Mouse (Mus musculus): ENCODE measurements around the gene Tmc6. TPM values are rescaled to one million over a fixed set of nuclear protein-coding genes. Genes with fewer than 3 reads are reported as not detected.
"Not testable (repeated sequence)": the region's sequence is repeated elsewhere in the genome, so short reads cannot be mapped to it uniquely, and the experiment has no call there.

Gene Tmc6
- polyA plus RNA-seq, 1 experiment from 2014 or later: 19.8 TPM

GRCm38 (mm10) chr11:117822728-117823241, 40.8 kb upstream of the Tmc6 start:
- Histone ChIP-seq H3K9me3 (no peaks in the 10 kb centered on the region), H3K36me3 (replicated peaks) (peaks cover 65% of the 10 kb centered on the region), H3K27ac (replicated peaks) (no peak overlapping the region), H3K4me1 (peaks cover 58% of the 10 kb centered on the region), H3K27me3 (replicated peaks; ENCODE audit: low read depth, poor library complexity, severe bottlenecking) (no peaks in the 10 kb centered on the region), H3K4me3 (no peak overlapping the region)
- no peak for DNase-seq (ENCODE audit: low spot score)
- WGBS: 97% methylated on average over 7 of the region's 7 CpGs

GRCm38 (mm10) chr11:117821868-117822267, 39.9 kb upstream of the Tmc6 start:
- Histone ChIP-seq H3K36me3 (replicated peaks) (peaks cover 74% of the 10 kb centered on the region), H3K27ac (replicated peaks) (no peak overlapping the region), H3K27me3 (replicated peaks; ENCODE audit: low read depth, poor library complexity, severe bottlenecking) (no peaks in the 10 kb centered on the region), H3K4me1 (peaks cover 49% of the 10 kb centered on the region), H3K9me3 (no peaks in the 10 kb centered on the region), H3K4me3 (no peak overlapping the region)
- DNase-seq (ENCODE audit: low spot score): no peak
- WGBS: 87% methylated on average over 9 of the region's 9 CpGs

- Histone ChIP-seq H3K4me3 (no peak overlapping the region), H3K9me3 (no peaks in the 10 kb centered on the region), H3K27ac (replicated peaks) (no peak overlapping the region), H3K4me1 (peaks cover 32% of the 10 kb centered on the region), H3K36me3 (replicated peaks) (peaks cover 91% of the 10 kb centered on the region), H3K27me3 (replicated peaks; ENCODE audit: low read depth, poor library complexity, severe bottlenecking) (no peaks in the 10 kb centered on the region)
- no peak for DNase-seq (ENCODE audit: low spot score)
- 94% methylated on average over 7 of the region's 7 CpGs for WGBS
Measured at GRCm38 (mm10) chr11:117820173-117820572, 38.2 kb upstream of the Tmc6 start.

- no peak for DNase-seq (ENCODE audit: low spot score)
- 85% methylated on average over 8 of the region's 8 CpGs for WGBS
- H3K27me3 ChIP-seq (replicated peaks; ENCODE audit: low read depth, poor library complexity, severe bottlenecking): no peaks in the 10 kb centered on the region
- no peak overlapping the region for H3K27ac ChIP-seq (replicated peaks)
- no peaks in the 10 kb centered on the region for H3K9me3 ChIP-seq
- H3K4me1 ChIP-seq: peaks cover 22% of the 10 kb centered on the region
- no peak overlapping the region for H3K4me3 ChIP-seq
- peaks cover 100% of the 10 kb centered on the region for H3K36me3 ChIP-seq (replicated peaks)
Measured at GRCm38 (mm10) chr11:117819095-117819494, 37.1 kb upstream of the Tmc6 start.

GRCm38 (mm10) chr11:117816389-117816996, 34.5 kb upstream of the Tmc6 start:
- peaks cover 100% of the 10 kb centered on the region for H3K36me3 ChIP-seq (replicated peaks)
- no peak overlapping the region for H3K4me3 ChIP-seq
- WGBS: 88% methylated on average over 13 of the region's 13 CpGs
- peaks cover 6% of the 10 kb centered on the region for H3K4me1 ChIP-seq
- DNase-seq (ENCODE audit: low spot score): no peak
- no peaks in the 10 kb centered on the region for H3K9me3 ChIP-seq
- no peak overlapping the region for H3K27ac ChIP-seq (replicated peaks)
- no peaks in the 10 kb centered on the region for H3K27me3 ChIP-seq (replicated peaks; ENCODE audit: low read depth, poor library complexity, severe bottlenecking)

GRCm38 (mm10) chr11:117815850-117816249, 33.9 kb upstream of the Tmc6 start:
- H3K27ac ChIP-seq (replicated peaks); H3K9me3 ChIP-seq; H3K27me3 ChIP-seq (replicated peaks; ENCODE audit: low read depth, poor library complexity, severe bottlenecking); DNase-seq (ENCODE audit: low spot score); H3K4me3 ChIP-seq: not testable (repeated sequence)
- Histone ChIP-seq H3K36me3 (replicated peaks) (peaks cover 94% of the 10 kb centered on the region), H3K4me1 (peaks cover 12% of the 10 kb centered on the region)
- WGBS: 87% methylated on average over 9 of the region's 9 CpGs

- H3K4me3 ChIP-seq: no peak overlapping the region
- no peaks in the 10 kb centered on the region; the same call in 1 of the 2 replicates for H3K27me3 ChIP-seq (replicated peaks; ENCODE audit: low read depth, poor library complexity, severe bottlenecking)
- no peak for DNase-seq (ENCODE audit: low spot score)
- H3K36me3 ChIP-seq (replicated peaks): peaks cover 84% of the 10 kb centered on the region
- H3K27ac ChIP-seq (replicated peaks): no peak overlapping the region
- peaks cover 23% of the 10 kb centered on the region for H3K4me1 ChIP-seq
- 94% methylated on average over 6 of the region's 6 CpGs for WGBS
- H3K9me3 ChIP-seq: no peaks in the 10 kb centered on the region
Measured at GRCm38 (mm10) chr11:117814704-117815366, 32.8 kb upstream of the Tmc6 start.

GRCm38 (mm10) chr11:117813867-117814266, 31.9 kb upstream of the Tmc6 start:
- no peak for DNase-seq (ENCODE audit: low spot score)
- Histone ChIP-seq H3K27ac (replicated peaks) (no peak overlapping the region), H3K27me3 (replicated peaks; ENCODE audit: low read depth, poor library complexity, severe bottlenecking) (no peaks in the 10 kb centered on the region; the same call in 1 of the 2 replicates), H3K9me3 (no peaks in the 10 kb centered on the region), H3K4me1 (peaks cover 27% of the 10 kb centered on the region), H3K4me3 (no peak overlapping the region), H3K36me3 (replicated peaks) (peaks cover 74% of the 10 kb centered on the region)
- 83% methylated on average over 5 of the region's 5 CpGs for WGBS

- peaks cover 28% of the 10 kb centered on the region for H3K4me1 ChIP-seq
- peak overlapping the region; percentile 78 for H3K27ac ChIP-seq (replicated peaks)
- peak overlapping the region; percentile 86 for H3K4me3 ChIP-seq
- no peaks in the 10 kb centered on the region for H3K9me3 ChIP-seq
- peaks cover 41% of the 10 kb centered on the region for H3K36me3 ChIP-seq (replicated peaks)
- peak; percentile 84 for DNase-seq (ENCODE audit: low spot score)
- under 1% methylated on average over 21 of the region's 21 CpGs for WGBS
- no peaks in the 10 kb centered on the region; the same call in 1 of the 2 replicates for H3K27me3 ChIP-seq (replicated peaks; ENCODE audit: low read depth, poor library complexity, severe bottlenecking)
Measured at GRCm38 (mm10) chr11:117810401-117811046, 28.5 kb upstream of the Tmc6 start.

GRCm38 (mm10) chr11:117809407-117810311, 27.7 kb upstream of the Tmc6 start, which contains the start of the genes Gm20708 and Syngr2:
Gm20708 (plus strand) TSS chr11:117809668.
Syngr2 (plus strand) TSS chr11:117809668.
- Histone ChIP-seq H3K4me3 (peak within 1 kb of the TSS; percentile 86), H3K9me3 (no peaks in the 10 kb centered on the region), H3K27me3 (replicated peaks; ENCODE audit: low read depth, poor library complexity, severe bottlenecking) (no peaks in the 10 kb centered on the region; the same call in 1 of the 2 replicates), H3K4me1 (peaks cover 28% of the 10 kb centered on the region), H3K36me3 (replicated peaks) (peaks cover 32% of the 10 kb centered on the region), H3K27ac (replicated peaks) (peak within 1 kb of the TSS; percentile 78)
- DNase-seq (ENCODE audit: low spot score): peak; percentile 86
- under 1% methylated on average over 75 of the region's 75 CpGs for WGBS

GRCm38 (mm10) chr11:117806781-117807180, 24.8 kb upstream of the Tmc6 start:
- no peaks in the 10 kb centered on the region for H3K9me3 ChIP-seq
- no peak for DNase-seq (ENCODE audit: low spot score)
- H3K27me3 ChIP-seq (replicated peaks; ENCODE audit: low read depth, poor library complexity, severe bottlenecking): no peaks in the 10 kb centered on the region; the same call in 1 of the 2 replicates
- H3K27ac ChIP-seq (replicated peaks): no peak overlapping the region
- peaks cover 3% of the 10 kb centered on the region for H3K36me3 ChIP-seq (replicated peaks)
- H3K4me3 ChIP-seq: no peak overlapping the region
- peaks cover 29% of the 10 kb centered on the region for H3K4me1 ChIP-seq
- WGBS: 93% methylated on average over 6 of the region's 6 CpGs
